Mouse (Mus musculus) intestine, embryonic 14.5 days (tissue): ENCODE measurements at regions not wholly inside any gene's neighbourhood (a gene's known extent, or its start where the extent isn't known, plus 50 kb on each side); places are given as distances from the start of the nearest gene placed in this dataset.

ENCODE experiments used
- ATAC-seq: fragments of 200-750 bp; cut with Nextera tagmentation; replicated peaks from 2 replicates; pipeline ENCODE4 v1.8.0; 2017; ENCODE audit warnings: low read depth, moderate number of reproducible peaks, moderate TSS enrichment, moderate library complexity; ENCODE audit not compliant: low FRiP score, low TSS enrichment
- DNase-seq: peaks from one replicate; pipeline ENCODE4 v3.0.0-alpha.2; 2018; ENCODE audit warnings: low spot score
- H3K27ac ChIP-seq: fragments of 300-500 bp; sonication (generic); 2 replicates; pipeline ENCODE4 v1.5.1; 2014; ENCODE audit warnings: low read depth, mild to moderate bottlenecking, control low read depth
- H3K27me3 ChIP-seq: fragments of 300-500 bp; sonication (generic); replicated peaks from 2 replicates; pipeline ENCODE4 v1.6.1; 2014; ENCODE audit warnings: low read length, control low read depth; ENCODE audit not compliant: control insufficient read depth, insufficient read depth
- H3K36me3 ChIP-seq: fragments of 300-500 bp; sonication (generic); 2 replicates; pipeline ENCODE4 v1.6.1; 2014; ENCODE audit warnings: low read length, control low read depth; ENCODE audit not compliant: control insufficient read depth, insufficient read depth
- H3K4me1 ChIP-seq: fragments of 300-500 bp; sonication (generic); replicated peaks from 2 replicates; pipeline ENCODE4 v1.6.1; 2014; ENCODE audit warnings: low read length, control low read depth, mixed read lengths; ENCODE audit not compliant: control insufficient read depth, insufficient read depth
- H3K4me2 ChIP-seq: fragments of 300-500 bp; sonication (generic); 2 replicates; pipeline ENCODE4 v1.6.1; 2014; ENCODE audit warnings: low read length
- H3K4me3 ChIP-seq: fragments of 300-500 bp; sonication (generic); 2 replicates; pipeline ENCODE4 v1.5.1; 2014; ENCODE audit warnings: low read depth, low read length, control low read depth, mixed read lengths
- H3K9ac ChIP-seq: fragments of 300-500 bp; sonication (generic); 2 replicates; pipeline ENCODE4 v1.6.1; 2014; ENCODE audit warnings: mild to moderate bottlenecking, low read length
- H3K9me3 ChIP-seq: fragments of 300-500 bp; sonication (generic); 2 replicates; pipeline ENCODE4 v1.6.1; 2016; ENCODE audit warnings: low read length, control low read depth; ENCODE audit not compliant: control insufficient read depth
- WGBS: fragments of 180-500 bp; shearing (Covaris S2); extraction: QIAGEN DNeasy Blood & Tissue Kit; methylation state at CpG from one replicate; pipeline ENCODE4 v1.1.7; 2014; 5-methylcytosine and 5-hydroxymethylcytosine counted together

- Histone ChIP-seq H3K9ac (peak overlapping the region; percentile 98), H3K36me3 (peaks cover 24% of the 10 kb centered on the region), H3K4me3 (peak overlapping the region; percentile 80), H3K27ac (peak overlapping the region; percentile 66), H3K9me3 (no peaks in the 10 kb centered on the region), H3K27me3 (0 out of 2 replicates have a peak, but pooled peaks cover 5% of the 10 kb centered on the region), H3K4me1 (peaks cover 10% of the 10 kb centered on the region), H3K4me2 (peak overlapping the region; percentile 87)
- WGBS = 1% methylated on average over 28 of the region's 30 CpGs
- ATAC-seq = peak; percentile 56
- DNase-seq = peak; percentile 84
Measured at GRCm38 (mm10) chr14:115040091-115040571, 51.9 kb upstream of the Gpc5 start.

GRCm38 (mm10) chr14:115040578-115041206, 51.3 kb upstream of the Gpc5 start:
- DNase-seq = peak; percentile 87
- H3K4me3 ChIP-seq = peak overlapping the region; percentile 80
- peaks cover 30% of the 10 kb centered on the region for H3K36me3 ChIP-seq
- H3K4me1 ChIP-seq = peaks cover 10% of the 10 kb centered on the region
- H3K9me3 ChIP-seq = no peaks in the 10 kb centered on the region
- H3K27me3 ChIP-seq = 0 out of 2 replicates have a peak, but pooled peaks cover 5% of the 10 kb centered on the region
- peak overlapping the region; percentile 87 for H3K4me2 ChIP-seq
- peak overlapping the region; percentile 91 for H3K27ac ChIP-seq
- peak overlapping the region; percentile 98 for H3K9ac ChIP-seq
- under 1% methylated on average over 73 of the region's 94 CpGs for WGBS
- ATAC-seq = peak; percentile 88

- peak overlapping the region; percentile 87 for H3K4me2 ChIP-seq
- peak overlapping the region; percentile 98 for H3K9ac ChIP-seq
- H3K9me3 ChIP-seq = no peaks in the 10 kb centered on the region
- 1% methylated on average over 61 of the region's 126 CpGs for WGBS
- 0 out of 2 replicates have a peak, but pooled peaks cover 5% of the 10 kb centered on the region for H3K27me3 ChIP-seq
- peaks cover 38% of the 10 kb centered on the region for H3K36me3 ChIP-seq
- DNase-seq = peak; percentile 60
- peak overlapping the region; percentile 91 for H3K27ac ChIP-seq
- ATAC-seq = peak; percentile 26
- H3K4me3 ChIP-seq = peak overlapping the region; percentile 80
- H3K4me1 ChIP-seq = peaks cover 10% of the 10 kb centered on the region
Measured at GRCm38 (mm10) chr14:115041336-115042054, 50.5 kb upstream of the Gpc5 start.

GRCm38 (mm10) chr14:115042055-115042564, 49.9 kb upstream of the Gpc5 start:
- Histone ChIP-seq H3K4me1 (peaks cover 10% of the 10 kb centered on the region), H3K9me3 (no peaks in the 10 kb centered on the region), H3K27me3 (0 out of 2 replicates have a peak, but pooled peaks cover 5% of the 10 kb centered on the region), H3K4me2 (peak overlapping the region; percentile 62), H3K27ac (peak overlapping the region; percentile 91), H3K9ac (peak overlapping the region; percentile 98), H3K4me3 (peak overlapping the region; percentile 80), H3K36me3 (peaks cover 44% of the 10 kb centered on the region)
- ATAC-seq (peak; percentile 76), DNase-seq (peak; percentile 92)
- 2% methylated on average over 24 of the region's 51 CpGs for WGBS
